Mouse (Mus musculus): ENCODE measurements around the gene Il6ra. TPM values are rescaled to one million over a fixed set of nuclear protein-coding genes. Genes with fewer than 3 reads are reported as not detected.
A peak's percentile ranks its signal among the peaks of the same experiment; 100 is the strongest.

Gene Il6ra
- polyA plus RNA-seq, 1 experiment from 2014 or later: 2.3 TPM

- WGBS: 82% methylated on average over 8 of the region's 8 CpGs
- H3K4me3 ChIP-seq (ENCODE audit: low read depth, low read length): no peak overlapping the region
- H3K9ac ChIP-seq (ENCODE audit: low read depth, low read length): no peak overlapping the region
- H3K27ac ChIP-seq (replicated peaks; ENCODE audit: low read depth, low read length): no peak overlapping the region
- H3K36me3 ChIP-seq (ENCODE audit: control insufficient read depth, insufficient read depth, low read length): no peaks in the 10 kb centered on the region
- H3K27me3 ChIP-seq (replicated peaks; ENCODE audit: control insufficient read depth, insufficient read depth, low read length): no peaks in the 10 kb centered on the region
- peaks cover 10% of the 10 kb centered on the region; the same call in 1 of the 2 replicates for H3K4me1 ChIP-seq (ENCODE audit: control insufficient read depth, insufficient read depth, low read length)
- no peak for DNase-seq (ENCODE audit: low spot score)
- H3K9me3 ChIP-seq (ENCODE audit: control insufficient read depth, low read length): no peaks in the 10 kb centered on the region
- H3K4me2 ChIP-seq (ENCODE audit: low read depth, low read length): no peak overlapping the region
- no peak for ATAC-seq (ENCODE audit: low read depth)
These were observed 37.2 kb downstream of the Il6ra start for GRCm38 (mm10) chr3:89875781-89876180.

GRCm38 (mm10) chr3:89875021-89875420, 38.0 kb downstream of the Il6ra start:
- Histone ChIP-seq H3K4me2 (ENCODE audit: low read depth, low read length) (no peak overlapping the region), H3K9ac (ENCODE audit: low read depth, low read length) (no peak overlapping the region), H3K36me3 (ENCODE audit: control insufficient read depth, insufficient read depth, low read length) (no peaks in the 10 kb centered on the region), H3K27ac (replicated peaks; ENCODE audit: low read depth, low read length) (no peak overlapping the region), H3K4me1 (ENCODE audit: control insufficient read depth, insufficient read depth, low read length) (peaks cover 17% of the 10 kb centered on the region; the same call in 1 of the 2 replicates), H3K4me3 (ENCODE audit: low read depth, low read length) (no peak overlapping the region), H3K9me3 (ENCODE audit: control insufficient read depth, low read length) (no peaks in the 10 kb centered on the region), H3K27me3 (replicated peaks; ENCODE audit: control insufficient read depth, insufficient read depth, low read length) (no peaks in the 10 kb centered on the region)
- 71% methylated on average over 9 of the region's 9 CpGs for WGBS
- ATAC-seq (ENCODE audit: low read depth) (no peak), DNase-seq (ENCODE audit: low spot score) (no peak)

DNA sequence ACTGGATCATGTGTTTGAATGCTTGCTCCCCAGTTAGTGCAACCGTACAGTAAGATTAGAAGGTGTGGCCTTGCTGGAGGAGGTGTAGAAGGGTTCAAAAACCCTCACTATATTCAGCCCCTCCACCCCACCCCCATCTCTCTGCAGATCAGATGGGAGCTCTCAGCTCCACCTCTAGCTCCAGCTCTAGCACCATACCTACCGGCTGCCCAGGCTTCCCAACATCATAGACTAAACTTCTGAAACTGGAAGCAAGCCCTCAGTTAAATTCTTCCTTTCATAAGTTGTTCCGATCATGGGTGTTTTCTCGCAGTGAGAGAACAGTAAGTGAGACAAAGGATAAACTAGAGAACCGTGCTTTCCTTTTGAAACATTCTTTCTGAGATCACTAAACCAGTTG, 38.9 kb downstream of the Il6ra start:
- Histone ChIP-seq H3K4me2 (ENCODE audit: low read depth, low read length) (no peak overlapping the region), H3K27me3 (replicated peaks; ENCODE audit: control insufficient read depth, insufficient read depth, low read length) (no peaks in the 10 kb centered on the region), H3K9me3 (ENCODE audit: control insufficient read depth, low read length) (no peaks in the 10 kb centered on the region), H3K9ac (ENCODE audit: low read depth, low read length) (no peak overlapping the region), H3K36me3 (ENCODE audit: control insufficient read depth, insufficient read depth, low read length) (no peaks in the 10 kb centered on the region), H3K27ac (replicated peaks; ENCODE audit: low read depth, low read length) (no peak overlapping the region), H3K4me3 (ENCODE audit: low read depth, low read length) (no peak overlapping the region), H3K4me1 (ENCODE audit: control insufficient read depth, insufficient read depth, low read length) (peaks cover 17% of the 10 kb centered on the region; the same call in 1 of the 2 replicates)
- DNase-seq (ENCODE audit: low spot score): no peak
- WGBS: 93% methylated on average over 5 of the region's 5 CpGs
- no peak for ATAC-seq (ENCODE audit: low read depth)

DNA sequence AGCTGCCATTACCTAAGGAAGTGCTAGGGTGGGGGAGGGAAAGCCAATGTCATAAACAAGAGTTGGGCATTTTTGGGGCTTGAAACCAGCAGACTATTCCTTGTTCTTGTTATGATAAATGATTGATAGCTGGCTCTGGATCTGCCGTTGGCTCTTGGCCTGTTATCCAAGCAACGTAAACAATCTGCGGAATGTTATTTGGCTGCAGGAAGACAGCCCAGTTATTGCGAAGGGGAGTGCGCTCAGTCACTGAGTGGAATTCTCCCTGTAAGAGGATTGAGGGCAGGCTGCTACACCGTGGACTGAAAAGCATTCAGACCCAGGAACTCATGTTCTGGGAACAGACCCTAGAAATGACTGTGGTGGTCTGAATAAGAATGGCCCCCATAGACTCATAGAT, 40.3 kb downstream of the Il6ra start:
- Histone ChIP-seq H3K36me3 (ENCODE audit: control insufficient read depth, insufficient read depth, low read length) (no peaks in the 10 kb centered on the region), H3K27ac (replicated peaks; ENCODE audit: low read depth, low read length) (0 out of 2 replicates have a peak overlapping the region, but pooled peaks have one; percentile 1), H3K4me1 (ENCODE audit: control insufficient read depth, insufficient read depth, low read length) (peaks cover 25% of the 10 kb centered on the region), H3K4me2 (ENCODE audit: low read depth, low read length) (no peak overlapping the region), H3K27me3 (replicated peaks; ENCODE audit: control insufficient read depth, insufficient read depth, low read length) (no peaks in the 10 kb centered on the region), H3K9me3 (ENCODE audit: control insufficient read depth, low read length) (no peaks in the 10 kb centered on the region), H3K4me3 (ENCODE audit: low read depth, low read length) (no peak overlapping the region), H3K9ac (ENCODE audit: low read depth, low read length) (no peak overlapping the region)
- WGBS: 67% methylated on average over 6 of the region's 6 CpGs
- ATAC-seq (ENCODE audit: low read depth): no peak
- peak; percentile 63 for DNase-seq (ENCODE audit: low spot score)

DNA sequence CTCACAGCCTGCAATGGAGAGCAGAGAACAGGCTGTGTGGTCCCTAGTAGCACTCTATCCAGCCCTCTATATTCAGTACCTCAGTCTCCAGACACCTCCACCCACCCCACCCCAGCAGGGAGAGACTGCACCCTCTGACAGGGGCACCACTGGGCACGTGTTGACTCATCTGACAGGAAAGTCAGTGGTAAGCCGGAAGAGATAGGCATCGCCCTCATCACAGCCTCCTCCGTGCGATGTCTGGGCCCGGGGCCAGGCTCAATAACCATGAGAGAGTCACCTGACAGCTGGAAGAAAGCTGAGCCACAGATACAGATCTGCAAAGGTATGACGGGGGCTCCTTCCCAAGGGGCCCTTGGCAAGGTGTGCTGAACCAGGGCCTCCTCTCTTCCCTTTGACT, 40.8 kb downstream of the Il6ra start:
- H3K27ac ChIP-seq (replicated peaks; ENCODE audit: low read depth, low read length): no peak overlapping the region
- WGBS: 69% methylated on average over 7 of the region's 7 CpGs
- H3K4me1 ChIP-seq (ENCODE audit: control insufficient read depth, insufficient read depth, low read length): peaks cover 25% of the 10 kb centered on the region
- H3K9ac ChIP-seq (ENCODE audit: low read depth, low read length): no peak overlapping the region
- DNase-seq (ENCODE audit: low spot score) (peak; percentile 75), ATAC-seq (ENCODE audit: low read depth) (peak; percentile 80)
- no peaks in the 10 kb centered on the region for H3K36me3 ChIP-seq (ENCODE audit: control insufficient read depth, insufficient read depth, low read length)
- H3K27me3 ChIP-seq (replicated peaks; ENCODE audit: control insufficient read depth, insufficient read depth, low read length): no peaks in the 10 kb centered on the region
- no peak overlapping the region for H3K4me2 ChIP-seq (ENCODE audit: low read depth, low read length)
- H3K9me3 ChIP-seq (ENCODE audit: control insufficient read depth, low read length): no peaks in the 10 kb centered on the region
- H3K4me3 ChIP-seq (ENCODE audit: low read depth, low read length): no peak overlapping the region

GRCm38 (mm10) chr3:89871339-89871914, 41.6 kb downstream of the Il6ra start:
- Histone ChIP-seq H3K4me1 (ENCODE audit: control insufficient read depth, insufficient read depth, low read length) (peaks cover 25% of the 10 kb centered on the region), H3K4me3 (ENCODE audit: low read depth, low read length) (no peak overlapping the region), H3K27ac (replicated peaks; ENCODE audit: low read depth, low read length) (no peak overlapping the region), H3K9ac (ENCODE audit: low read depth, low read length) (no peak overlapping the region), H3K4me2 (ENCODE audit: low read depth, low read length) (no peak overlapping the region), H3K36me3 (ENCODE audit: control insufficient read depth, insufficient read depth, low read length) (no peaks in the 10 kb centered on the region), H3K27me3 (replicated peaks; ENCODE audit: control insufficient read depth, insufficient read depth, low read length) (no peaks in the 10 kb centered on the region), H3K9me3 (ENCODE audit: control insufficient read depth, low read length) (no peaks in the 10 kb centered on the region)
- ATAC-seq (ENCODE audit: low read depth) (no peak), DNase-seq (ENCODE audit: low spot score) (no peak)
- WGBS: 72% methylated on average over 8 of the region's 8 CpGs

GRCm38 (mm10) chr3:89870472-89871271, 42.3 kb downstream of the Il6ra start:
- peaks cover 25% of the 10 kb centered on the region for H3K4me1 ChIP-seq (ENCODE audit: control insufficient read depth, insufficient read depth, low read length)
- no peak overlapping the region for H3K4me2 ChIP-seq (ENCODE audit: low read depth, low read length)
- WGBS: 47% methylated on average over 22 of the region's 22 CpGs
- DNase-seq (ENCODE audit: low spot score) (no peak), ATAC-seq (ENCODE audit: low read depth) (no peak)
- no peak overlapping the region for H3K9ac ChIP-seq (ENCODE audit: low read depth, low read length)
- no peak overlapping the region for H3K4me3 ChIP-seq (ENCODE audit: low read depth, low read length)
- no peaks in the 10 kb centered on the region for H3K9me3 ChIP-seq (ENCODE audit: control insufficient read depth, low read length)
- H3K27me3 ChIP-seq (replicated peaks; ENCODE audit: control insufficient read depth, insufficient read depth, low read length): no peaks in the 10 kb centered on the region
- H3K36me3 ChIP-seq (ENCODE audit: control insufficient read depth, insufficient read depth, low read length): no peaks in the 10 kb centered on the region
- H3K27ac ChIP-seq (replicated peaks; ENCODE audit: low read depth, low read length): no peak overlapping the region

GRCm38 (mm10) chr3:89869556-89869955, 43.4 kb downstream of the Il6ra start:
- H3K4me3 ChIP-seq (ENCODE audit: low read depth, low read length): no peak overlapping the region
- no peak overlapping the region for H3K27ac ChIP-seq (replicated peaks; ENCODE audit: low read depth, low read length)
- peaks cover 25% of the 10 kb centered on the region for H3K4me1 ChIP-seq (ENCODE audit: control insufficient read depth, insufficient read depth, low read length)
- H3K36me3 ChIP-seq (ENCODE audit: control insufficient read depth, insufficient read depth, low read length): no peaks in the 10 kb centered on the region
- H3K27me3 ChIP-seq (replicated peaks; ENCODE audit: control insufficient read depth, insufficient read depth, low read length): no peaks in the 10 kb centered on the region
- ATAC-seq (ENCODE audit: low read depth) (no peak), DNase-seq (ENCODE audit: low spot score) (no peak)
- no peaks in the 10 kb centered on the region for H3K9me3 ChIP-seq (ENCODE audit: control insufficient read depth, low read length)
- no peak overlapping the region for H3K4me2 ChIP-seq (ENCODE audit: low read depth, low read length)
- no peak overlapping the region for H3K9ac ChIP-seq (ENCODE audit: low read depth, low read length)
- WGBS: 63% methylated on average over 9 of the region's 9 CpGs

GRCm38 (mm10) chr3:89868956-89869355, 44.0 kb downstream of the Il6ra start:
- Histone ChIP-seq H3K9ac (ENCODE audit: low read depth, low read length) (no peak overlapping the region), H3K36me3 (ENCODE audit: control insufficient read depth, insufficient read depth, low read length) (no peaks in the 10 kb centered on the region), H3K9me3 (ENCODE audit: control insufficient read depth, low read length) (no peaks in the 10 kb centered on the region), H3K27ac (replicated peaks; ENCODE audit: low read depth, low read length) (no peak overlapping the region), H3K4me3 (ENCODE audit: low read depth, low read length) (no peak overlapping the region), H3K27me3 (replicated peaks; ENCODE audit: control insufficient read depth, insufficient read depth, low read length) (no peaks in the 10 kb centered on the region), H3K4me2 (ENCODE audit: low read depth, low read length) (no peak overlapping the region), H3K4me1 (ENCODE audit: control insufficient read depth, insufficient read depth, low read length) (peaks cover 25% of the 10 kb centered on the region)
- no peak for ATAC-seq (ENCODE audit: low read depth)
- DNase-seq (ENCODE audit: low spot score): no peak
- 57% methylated on average over 9 of the region's 9 CpGs for WGBS
